Mouse (Mus musculus) spleen, adult 2 months (tissue): ENCODE results near the gene Btbd19.

Experiments used
- CTCF ChIP-seq: fragments of 200-500 bp; IDR thresholded peaks from 2 replicates; pipeline ENCODE4 v1.5.1; 2011; ENCODE audit warnings: mild to moderate bottlenecking, inconsistent platforms; ENCODE audit not compliant: insufficient read depth, insufficient read length, insufficient replicate concordance; ENCODE audit errors: extremely low read depth
- POLR2A ChIP-seq: fragments of 200-500 bp; IDR thresholded peaks from 2 replicates; pipeline ENCODE4 v1.6.1; 2011; ENCODE audit warnings: low read depth, low read length, inconsistent platforms

- no peak for TF ChIP-seq CTCF
- TF ChIP-seq POLR2A: no peak
These were observed 13.0 kb upstream of the Btbd19 start for GRCm38 (mm10) chr4:117138295-117139216.
